Mouse (Mus musculus): Measurements from ENCODE around the gene Pmm1. TPM values are rescaled to one million over a fixed set of nuclear protein-coding genes. Genes with fewer than 3 reads are reported as not detected.

The Pmm1 gene
- total and polyA plus RNA-seq, 2 experiments from 2014 or later = 142 to 164 TPM

- no peaks in the 10 kb centered on the region for H3K4me1 ChIP-seq (ENCODE audit: insufficient read depth, low read length)
- peaks cover 20% of the 10 kb centered on the region; the same call in 1 of the 2 replicates for H3K36me3 ChIP-seq (ENCODE audit: insufficient read depth, low read length)
- ATAC-seq (no peak), DNase-seq (ENCODE audit: low spot score) (no peak)
- no peaks in the 10 kb centered on the region for H3K27me3 ChIP-seq (ENCODE audit: insufficient read depth, low read length)
- H3K4me3 ChIP-seq (ENCODE audit: low read length) = no peak overlapping the region
- no peaks in the 10 kb centered on the region for H3K9me3 ChIP-seq (ENCODE audit: low read length)
- H3K4me2 ChIP-seq (ENCODE audit: low read depth, low read length) = no peak overlapping the region
- no peak for TF ChIP-seq CTCF (IDR thresholded peaks at IDR 0.05; ENCODE audit: low read depth)
- 87% methylated on average over 11 of the region's 11 CpGs for WGBS
- H3K9ac ChIP-seq (replicated peaks; ENCODE audit: low read length) = no peak overlapping the region
- no peak overlapping the region for H3K27ac ChIP-seq
These were observed 3.1 kb downstream of the Pmm1 start for GRCm38 (mm10) chr15:81957598-81957997.

GRCm38 (mm10) chr15:81956457-81956856 lies 4.3 kb downstream of the Pmm1 start:
- no peak overlapping the region for H3K9ac ChIP-seq (replicated peaks; ENCODE audit: low read length)
- H3K4me2 ChIP-seq (ENCODE audit: low read depth, low read length) = no peak overlapping the region
- H3K27ac ChIP-seq = no peak overlapping the region
- peak; percentile 92 for TF ChIP-seq CTCF (IDR thresholded peaks at IDR 0.05; ENCODE audit: low read depth)
- H3K27me3 ChIP-seq (ENCODE audit: insufficient read depth, low read length) = no peaks in the 10 kb centered on the region
- no peaks in the 10 kb centered on the region for H3K4me1 ChIP-seq (ENCODE audit: insufficient read depth, low read length)
- ATAC-seq (no peak), DNase-seq (ENCODE audit: low spot score) (peak; percentile 68)
- peaks cover 20% of the 10 kb centered on the region; the same call in 1 of the 2 replicates for H3K36me3 ChIP-seq (ENCODE audit: insufficient read depth, low read length)
- 52% methylated on average over 8 of the region's 8 CpGs for WGBS
- no peaks in the 10 kb centered on the region for H3K9me3 ChIP-seq (ENCODE audit: low read length)
- H3K4me3 ChIP-seq (ENCODE audit: low read length) = no peak overlapping the region

- no peak for TF ChIP-seq CTCF (IDR thresholded peaks at IDR 0.05; ENCODE audit: low read depth)
- Histone ChIP-seq H3K9me3 (ENCODE audit: low read length) (no peaks in the 10 kb centered on the region), H3K9ac (replicated peaks; ENCODE audit: low read length) (no peak overlapping the region), H3K4me3 (ENCODE audit: low read length) (no peak overlapping the region), H3K27me3 (ENCODE audit: insufficient read depth, low read length) (no peaks in the 10 kb centered on the region), H3K4me2 (ENCODE audit: low read depth, low read length) (no peak overlapping the region), H3K27ac (no peak overlapping the region), H3K4me1 (ENCODE audit: insufficient read depth, low read length) (no peaks in the 10 kb centered on the region), H3K36me3 (ENCODE audit: insufficient read depth, low read length) (peaks cover 29% of the 10 kb centered on the region; the same call in 1 of the 2 replicates)
- WGBS = 94% methylated on average over 15 of the region's 15 CpGs
- ATAC-seq (no peak), DNase-seq (ENCODE audit: low spot score) (no peak)
These were observed 5.3 kb downstream of the Pmm1 start for GRCm38 (mm10) chr15:81955414-81955813.

GRCm38 (mm10) chr15:81954716-81955115 lies 6.0 kb downstream of the Pmm1 start:
- H3K36me3 ChIP-seq (ENCODE audit: insufficient read depth, low read length) = peaks cover 36% of the 10 kb centered on the region; the same call in 1 of the 2 replicates
- no peak overlapping the region for H3K4me3 ChIP-seq (ENCODE audit: low read length)
- no peaks in the 10 kb centered on the region for H3K4me1 ChIP-seq (ENCODE audit: insufficient read depth, low read length)
- no peak for DNase-seq (ENCODE audit: low spot score)
- H3K27me3 ChIP-seq (ENCODE audit: insufficient read depth, low read length) = no peaks in the 10 kb centered on the region
- no peaks in the 10 kb centered on the region for H3K9me3 ChIP-seq (ENCODE audit: low read length)
- no peak overlapping the region for H3K4me2 ChIP-seq (ENCODE audit: low read depth, low read length)
- no peak for ATAC-seq
- H3K27ac ChIP-seq = no peak overlapping the region
- no peak for TF ChIP-seq CTCF (IDR thresholded peaks at IDR 0.05; ENCODE audit: low read depth)
- WGBS = 90% methylated on average over 6 of the region's 6 CpGs
- no peak overlapping the region for H3K9ac ChIP-seq (replicated peaks; ENCODE audit: low read length)

- ATAC-seq (no peak), DNase-seq (ENCODE audit: low spot score) (no peak)
- TF ChIP-seq CTCF (IDR thresholded peaks at IDR 0.05; ENCODE audit: low read depth) = no peak
- H3K4me2 ChIP-seq (ENCODE audit: low read depth, low read length) = no peak overlapping the region
- no peaks in the 10 kb centered on the region for H3K9me3 ChIP-seq (ENCODE audit: low read length)
- H3K27me3 ChIP-seq (ENCODE audit: insufficient read depth, low read length) = no peaks in the 10 kb centered on the region
- 94% methylated on average over 9 of the region's 9 CpGs for WGBS
- no peak overlapping the region for H3K9ac ChIP-seq (replicated peaks; ENCODE audit: low read length)
- H3K27ac ChIP-seq = no peak overlapping the region
- peaks cover 42% of the 10 kb centered on the region; the same call in 1 of the 2 replicates for H3K36me3 ChIP-seq (ENCODE audit: insufficient read depth, low read length)
- H3K4me3 ChIP-seq (ENCODE audit: low read length) = no peak overlapping the region
- H3K4me1 ChIP-seq (ENCODE audit: insufficient read depth, low read length) = no peaks in the 10 kb centered on the region
These were observed 6.6 kb downstream of the Pmm1 start for GRCm38 (mm10) chr15:81954151-81954583.

GRCm38 (mm10) chr15:81952310-81952709 lies 8.4 kb downstream of the Pmm1 start:
- Histone ChIP-seq H3K27me3 (ENCODE audit: insufficient read depth, low read length) (no peaks in the 10 kb centered on the region), H3K27ac (no peak overlapping the region), H3K9ac (replicated peaks; ENCODE audit: low read length) (no peak overlapping the region), H3K4me2 (ENCODE audit: low read depth, low read length) (no peak overlapping the region), H3K36me3 (ENCODE audit: insufficient read depth, low read length) (peaks cover 43% of the 10 kb centered on the region; the same call in 1 of the 2 replicates), H3K9me3 (ENCODE audit: low read length) (no peaks in the 10 kb centered on the region), H3K4me1 (ENCODE audit: insufficient read depth, low read length) (no peaks in the 10 kb centered on the region), H3K4me3 (ENCODE audit: low read length) (no peak overlapping the region)
- TF ChIP-seq CTCF (IDR thresholded peaks at IDR 0.05; ENCODE audit: low read depth) = peak; percentile 20; the same call in 1 of the 2 replicates
- ATAC-seq (no peak), DNase-seq (ENCODE audit: low spot score) (no peak)
- 74% methylated on average over 4 of the region's 4 CpGs for WGBS

- no peak for DNase-seq (ENCODE audit: low spot score)
- Histone ChIP-seq H3K4me3 (ENCODE audit: low read length) (no peak overlapping the region), H3K9me3 (ENCODE audit: low read length) (no peaks in the 10 kb centered on the region), H3K27me3 (ENCODE audit: insufficient read depth, low read length) (no peaks in the 10 kb centered on the region), H3K36me3 (ENCODE audit: insufficient read depth, low read length) (peaks cover 50% of the 10 kb centered on the region; the same call in 1 of the 2 replicates), H3K4me2 (ENCODE audit: low read depth, low read length) (no peak overlapping the region), H3K4me1 (ENCODE audit: insufficient read depth, low read length) (no peaks in the 10 kb centered on the region), H3K27ac (no peak overlapping the region), H3K9ac (replicated peaks; ENCODE audit: low read length) (no peak overlapping the region)
- peak; percentile 8; the same call in 1 of the 2 replicates for ATAC-seq
- WGBS = 85% methylated on average over 9 of the region's 9 CpGs
- peak; percentile 22; the same call in 1 of the 2 replicates for TF ChIP-seq CTCF (IDR thresholded peaks at IDR 0.05; ENCODE audit: low read depth)
These were observed 9.6 kb downstream of the Pmm1 start for GRCm38 (mm10) chr15:81951159-81951558.
